Mouse (Mus musculus) embryo, embryonic 11 days (tissue): ENCODE data around the gene Zcchc9.
A peak's percentile ranks its signal among the peaks of the same experiment; 100 is the strongest.
"Not testable (repeated sequence)": the region's sequence is repeated elsewhere in the genome, so short reads cannot be mapped to it uniquely, and the experiment has no call there.

ENCODE experiments used
- DNase-seq: peaks from one replicate; pipeline ENCODE4 v3.0.0-alpha.2; 2015

Gene Zcchc9

GRCm38 (mm10) chr13:91807155-91807839, at the start of gene Zcchc9:
TSS of gene Zcchc9 (minus strand) at chr13:91807705.
- peak; percentile 93 for DNase-seq

- no peak for DNase-seq
Observed at GRCm38 (mm10) chr13:91854412-91854811, 46.9 kb upstream of the Zcchc9 start.

GRCm38 (mm10) chr13:91827876-91828275, 20.4 kb upstream of the Zcchc9 start:
- no peak for DNase-seq

GRCm38 (mm10) chr13:91826066-91826465, 18.6 kb upstream of the Zcchc9 start:
- DNase-seq = no peak

GRCm38 (mm10) chr13:91824845-91825550, 17.5 kb upstream of the Zcchc9 start:
- peak; percentile 48 for DNase-seq

GRCm38 (mm10) chr13:91823735-91824134, 16.2 kb upstream of the Zcchc9 start:
- DNase-seq = peak; percentile 14

GRCm38 (mm10) chr13:91814670-91815069, 7.2 kb upstream of the Zcchc9 start:
- no peak for DNase-seq

GRCm38 (mm10) chr13:91809476-91809875, 2.0 kb upstream of the Zcchc9 start:
- DNase-seq = peak; percentile 47

- DNase-seq = peak; percentile 21
Observed at GRCm38 (mm10) chr13:91807874-91808575, 520 bp upstream of the Zcchc9 start.

GRCm38 (mm10) chr13:91801726-91802125, 5.8 kb downstream of the Zcchc9 start:
- DNase-seq = no peak

- DNase-seq = no peak
Observed at GRCm38 (mm10) chr13:91797442-91797841, 10.1 kb downstream of the Zcchc9 start.

GRCm38 (mm10) chr13:91796916-91797315, 10.6 kb downstream of the Zcchc9 start:
- no peak for DNase-seq

- DNase-seq = no peak
Observed at GRCm38 (mm10) chr13:91796003-91796402, 11.5 kb downstream of the Zcchc9 start.

GRCm38 (mm10) chr13:91795593-91795992, 11.9 kb downstream of the Zcchc9 start:
- DNase-seq = no peak

- DNase-seq = no peak
Observed at GRCm38 (mm10) chr13:91794926-91795436, 12.5 kb downstream of the Zcchc9 start.

- no peak for DNase-seq
Observed at GRCm38 (mm10) chr13:91792035-91792434, 15.5 kb downstream of the Zcchc9 start.

- no peak for DNase-seq
Observed at GRCm38 (mm10) chr13:91779892-91780291, 27.6 kb downstream of the Zcchc9 start.

- no peak for DNase-seq
Observed at GRCm38 (mm10) chr13:91778092-91778491, 29.4 kb downstream of the Zcchc9 start.

- DNase-seq = no peak
Observed at GRCm38 (mm10) chr13:91768683-91769651, 38.5 kb downstream of the Zcchc9 start.

- no peak for DNase-seq
Observed at GRCm38 (mm10) chr13:91765627-91766026, 41.9 kb downstream of the Zcchc9 start.

- not testable (repeated sequence) for DNase-seq
Observed at GRCm38 (mm10) chr13:91763654-91764053, 43.9 kb downstream of the Zcchc9 start.
